Mouse (Mus musculus) neural tube, embryonic 10.5 days (tissue): ENCODE data around the gene Atrx.
"Not testable (repeated sequence)": the region's sequence is repeated elsewhere in the genome, so short reads cannot be mapped to it uniquely, and the experiment has no call there.

Experiments used
- DNase-seq: peaks from one replicate; pipeline ENCODE4 v3.0.0-alpha.2; 2017; ENCODE audit warnings: low spot score; ENCODE audit errors: extremely low spot score

Atrx gene

DNA sequence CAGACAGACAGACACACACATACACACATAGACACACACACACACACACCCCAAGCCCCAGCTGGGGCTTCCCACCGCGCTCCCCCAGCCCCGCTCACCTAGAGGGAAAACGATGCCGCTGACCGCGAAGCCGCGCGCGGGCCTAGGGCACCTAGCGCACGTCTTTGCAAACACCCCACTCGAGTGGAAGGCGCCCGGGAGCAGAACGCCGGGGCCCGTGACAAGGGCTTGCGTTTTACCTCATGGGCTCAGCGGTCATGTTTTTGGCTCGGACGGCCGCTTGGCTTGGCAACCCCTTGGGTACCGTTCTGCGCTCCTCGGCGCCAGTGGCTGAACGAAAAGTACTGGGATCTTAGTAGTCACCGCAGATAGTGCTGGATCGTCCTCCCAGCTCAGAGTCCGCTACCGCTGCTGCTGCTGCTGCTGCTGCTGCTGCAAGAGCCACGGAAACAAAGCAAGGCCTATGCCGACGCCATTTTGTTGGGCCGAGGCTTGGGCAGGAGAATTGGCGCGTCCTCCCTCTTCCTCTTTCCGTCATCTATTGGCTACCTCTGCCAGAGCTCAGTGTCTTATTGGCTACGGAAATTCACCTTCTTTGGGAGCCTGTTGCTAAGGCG is at the start of gene Atrx:
Gene Atrx, minus strand, starts transcription at position 543 of the 617 bp plus-strand sequence.
- DNase-seq, result peak; percentile 67

DNA sequence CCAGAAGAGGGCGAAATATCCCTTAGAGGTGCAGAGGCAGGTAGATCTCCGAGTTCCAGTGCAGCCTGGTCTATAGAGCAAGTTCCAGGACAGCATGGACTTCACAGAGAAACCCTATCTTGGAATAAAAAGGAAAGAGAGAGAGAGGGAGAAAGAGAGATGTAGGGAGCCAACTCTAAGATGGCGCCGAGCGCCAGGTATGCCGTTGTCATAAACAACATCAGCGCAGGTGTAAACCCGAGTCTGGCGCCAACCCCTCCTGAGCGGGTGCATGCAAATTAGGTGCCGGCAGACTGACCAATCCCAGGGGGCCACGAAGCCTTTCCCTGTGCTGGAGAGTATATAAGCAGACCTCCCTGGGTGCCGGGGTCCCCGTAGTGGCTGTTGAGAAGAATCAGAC is 27.9 kb upstream of the Atrx start:
- not testable (repeated sequence) for DNase-seq

DNA sequence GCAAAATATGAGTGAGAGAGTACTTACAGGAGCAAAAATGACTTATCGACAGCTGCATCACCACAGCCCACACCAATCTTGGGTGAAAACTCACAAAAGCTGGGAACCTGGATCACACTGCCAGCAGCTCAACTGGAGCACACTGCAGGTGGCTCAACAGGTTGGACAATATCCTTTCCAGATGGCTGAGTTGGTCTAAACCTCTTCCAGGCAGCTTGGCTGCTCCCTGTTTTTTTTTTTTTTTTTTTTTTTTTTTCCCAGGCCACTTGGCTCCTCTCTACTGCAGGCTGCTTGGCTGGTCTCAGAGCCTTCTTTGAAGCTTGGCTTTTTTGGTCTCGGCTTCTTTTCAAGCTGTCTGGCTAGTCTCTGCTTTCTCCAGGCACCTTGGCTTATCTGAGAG is 24.8 kb upstream of the Atrx start:
- DNase-seq, result no peak

DNA sequence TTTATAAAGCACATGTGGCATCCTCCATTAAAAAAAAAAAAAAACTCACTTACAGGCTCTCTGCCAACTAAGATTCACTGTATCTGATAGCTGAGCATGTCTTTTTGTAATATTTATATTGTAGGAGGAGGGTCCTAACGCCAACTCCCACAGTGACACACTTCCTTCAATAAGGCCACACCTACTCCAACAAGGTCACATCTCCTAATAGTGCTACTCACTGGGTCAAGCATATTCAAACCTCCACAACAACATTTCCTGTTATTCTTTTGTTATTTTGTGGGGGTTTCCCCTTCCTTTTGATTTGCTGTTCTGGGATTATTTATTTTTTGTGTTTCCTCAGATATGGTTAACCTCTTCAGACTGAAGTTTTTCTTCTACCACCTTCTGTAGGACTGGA is 17.2 kb upstream of the Atrx start:
- DNase-seq, result no peak

DNA sequence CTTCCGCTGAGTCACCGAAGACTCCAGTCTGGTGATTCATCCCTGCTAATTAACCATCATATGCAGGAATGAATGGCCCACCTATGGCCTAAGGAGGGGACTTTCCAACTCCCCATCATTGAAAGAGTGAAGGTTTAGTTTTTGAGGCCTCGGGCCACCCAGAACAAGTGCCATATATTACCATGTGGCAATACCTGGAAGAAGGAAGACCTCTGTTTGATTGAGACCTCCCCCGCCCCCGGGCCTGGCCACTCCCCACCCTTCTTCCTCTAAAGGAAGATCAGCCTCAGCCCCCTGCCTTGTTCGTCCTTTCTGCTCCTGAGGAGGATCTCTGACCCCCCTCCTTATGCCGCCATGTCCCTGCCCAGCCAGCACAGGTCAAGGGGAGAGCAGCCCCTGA is 10.0 kb upstream of the Atrx start:
- DNase-seq, result no peak

DNA sequence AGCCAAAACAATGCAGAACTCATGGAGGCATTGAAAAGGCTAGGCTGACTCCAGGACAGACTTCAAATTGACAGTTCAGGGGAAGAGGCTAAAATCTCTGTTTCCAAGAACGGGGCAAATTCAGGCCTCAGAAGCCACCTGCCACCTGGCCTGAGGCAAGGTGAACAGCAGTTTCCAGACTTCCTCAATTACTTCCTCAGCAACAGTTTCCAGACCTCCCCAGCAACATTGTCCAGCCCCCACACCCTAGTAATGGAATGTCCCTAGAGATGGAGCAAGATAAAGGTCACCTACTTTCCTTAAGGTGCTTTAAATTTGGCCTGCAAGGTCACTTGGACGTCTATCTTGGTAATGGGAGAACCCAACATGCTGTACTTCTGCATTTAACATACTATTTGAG is 8.5 kb upstream of the Atrx start:
- DNase-seq, result no peak

DNA sequence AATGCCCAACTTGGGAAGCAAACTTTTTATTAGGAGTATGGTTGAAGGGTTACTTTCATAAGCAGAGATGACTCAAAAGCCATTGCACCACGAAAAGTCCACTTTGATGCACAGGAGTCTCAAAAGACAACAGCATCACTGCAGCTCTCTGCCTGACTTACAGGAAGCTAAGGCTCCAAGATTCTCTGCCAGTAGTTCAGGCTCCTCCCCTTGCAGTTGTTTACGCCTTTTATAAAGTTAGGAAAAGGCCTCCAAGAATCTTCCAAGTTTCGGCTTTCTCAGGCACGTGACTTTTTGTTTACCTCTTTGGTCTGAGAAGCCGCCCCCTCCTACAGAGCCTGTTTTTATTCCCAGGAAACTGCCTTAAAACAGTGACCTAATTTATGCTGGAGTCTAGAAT is 5.1 kb upstream of the Atrx start:
- no peak for DNase-seq

DNA sequence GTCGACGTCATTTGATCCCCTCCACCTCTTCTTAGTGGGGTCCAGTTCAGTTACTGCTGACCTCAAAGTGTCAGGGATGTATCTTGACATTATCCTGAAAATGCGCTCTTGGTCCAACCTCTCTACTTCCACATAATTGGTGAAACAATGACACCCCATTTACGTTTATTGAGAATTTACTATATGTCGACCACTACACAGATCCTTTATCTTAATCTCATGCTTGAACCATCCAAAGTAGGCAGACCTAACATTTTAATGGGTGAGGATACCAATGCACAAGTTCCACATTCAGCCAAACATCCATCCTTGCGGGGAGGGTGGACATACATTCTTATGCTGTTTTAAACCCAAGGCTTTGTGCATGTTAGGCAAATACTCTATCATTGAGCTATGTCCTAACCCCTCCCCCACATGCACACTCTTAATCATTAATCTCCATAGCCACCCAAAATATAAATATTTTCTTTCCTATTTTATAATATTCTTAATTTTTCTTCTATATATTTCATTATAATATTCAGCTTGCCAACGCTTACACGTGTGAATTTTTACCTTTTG is 355 bp upstream of the Atrx start:
- no peak for DNase-seq

DNA sequence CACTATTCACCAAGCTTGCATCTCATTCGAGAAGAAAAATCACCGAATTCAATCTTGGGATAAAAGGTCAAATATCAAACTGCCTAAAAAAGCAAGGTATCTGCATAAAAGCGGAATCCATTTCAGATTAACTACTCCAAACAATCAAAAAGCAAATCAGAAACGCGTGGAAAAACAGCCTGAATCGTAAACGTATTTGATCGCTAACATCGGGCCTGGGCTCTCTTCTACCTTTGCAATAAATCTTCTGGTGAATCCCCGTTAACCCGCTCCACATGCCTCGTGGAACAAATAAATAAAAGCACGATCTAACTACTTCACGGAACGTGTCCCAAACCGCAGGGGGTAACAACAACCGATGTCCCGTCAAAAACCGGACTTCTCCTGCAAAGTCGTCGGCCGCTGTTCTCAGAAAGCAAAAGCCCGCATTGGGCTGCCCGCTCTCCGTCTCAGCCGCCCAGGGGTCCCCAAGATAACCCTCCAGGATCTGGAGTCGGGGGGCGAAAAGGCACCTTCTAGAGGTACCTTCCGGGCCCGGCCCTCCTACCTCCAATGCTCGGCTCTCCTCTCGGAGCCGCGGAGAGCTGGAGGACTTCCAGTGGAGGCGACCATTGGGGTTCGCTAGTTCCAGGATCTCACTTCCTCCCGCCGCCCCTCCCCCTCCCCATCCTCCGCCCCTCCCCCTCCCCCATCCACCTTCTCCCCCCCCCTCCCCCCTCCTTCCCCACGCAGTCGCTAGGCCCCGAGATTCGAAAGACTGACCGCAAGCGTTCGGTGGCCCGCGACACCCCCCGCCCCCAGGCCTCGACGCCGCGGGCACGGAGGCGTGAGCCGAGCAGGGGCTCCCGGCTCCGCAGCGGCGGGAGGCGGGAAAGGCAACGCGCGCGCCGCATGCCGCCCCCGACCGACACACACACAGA is 1.0 kb downstream of the Atrx start:
- peak; percentile 55 for DNase-seq

DNA sequence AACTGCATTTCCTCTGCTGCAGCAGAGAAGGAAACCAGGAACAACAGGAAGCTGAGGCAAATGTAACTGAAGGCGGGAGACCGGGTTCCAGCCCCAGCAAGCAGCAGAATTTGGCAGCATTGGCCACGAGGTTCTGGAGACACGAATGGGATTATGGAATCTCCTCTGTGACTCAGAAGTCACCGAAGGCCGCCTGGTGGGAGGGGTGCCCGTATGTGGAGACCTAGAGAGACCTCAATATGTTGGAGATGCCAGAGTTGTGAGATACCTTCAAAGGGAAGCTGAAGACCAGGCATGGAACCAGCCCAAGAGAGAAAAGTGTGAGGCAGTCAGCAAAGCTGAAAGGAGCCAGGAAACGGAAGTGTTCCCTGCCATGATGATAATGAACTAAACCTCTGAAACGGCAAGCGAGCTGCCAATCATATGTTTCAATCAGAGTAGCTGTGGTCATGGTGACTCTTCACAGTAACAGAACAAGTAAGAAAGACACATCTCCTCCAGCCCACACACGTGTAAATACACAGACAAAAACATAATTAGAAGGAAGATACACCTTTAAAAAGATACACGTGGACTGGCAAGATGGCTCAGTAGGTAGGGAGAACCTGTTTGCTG is 3.0 kb downstream of the Atrx start:
- no peak for DNase-seq

DNA sequence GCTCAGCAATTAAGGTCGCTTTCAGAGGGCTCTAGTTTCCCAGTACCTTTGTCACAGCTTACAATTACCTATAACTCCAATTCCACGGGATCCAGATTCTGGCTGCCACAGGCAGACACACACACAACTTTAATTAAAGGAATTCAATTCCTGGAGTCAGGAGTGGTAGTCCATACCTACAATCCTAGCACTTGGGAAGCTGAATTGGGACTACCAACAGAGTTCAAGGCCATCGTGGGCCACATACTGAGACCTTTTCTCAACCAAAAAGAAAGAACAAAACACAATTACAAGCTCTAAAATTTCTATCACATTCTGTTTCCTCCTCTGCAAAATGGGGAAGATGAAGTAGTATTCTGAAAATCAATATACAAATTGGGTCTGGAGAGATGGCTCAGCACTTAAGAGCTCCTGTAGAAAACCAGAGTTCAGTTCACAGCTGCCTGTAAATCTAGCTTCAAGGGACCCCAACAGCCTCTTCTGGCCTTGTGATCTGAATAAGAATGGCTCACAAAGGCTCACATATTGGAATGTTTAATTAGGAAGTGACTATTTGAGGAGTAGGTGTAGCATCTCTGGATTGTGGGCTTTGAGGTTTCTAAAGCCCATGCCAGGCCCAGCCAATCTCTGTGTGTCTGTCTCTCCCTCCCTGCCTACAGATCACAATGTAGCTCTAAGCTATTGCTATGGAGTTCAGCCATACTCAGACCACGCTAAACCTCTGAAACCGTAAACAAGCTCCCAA is 4.7 kb downstream of the Atrx start:
- DNase-seq, result no peak

DNA sequence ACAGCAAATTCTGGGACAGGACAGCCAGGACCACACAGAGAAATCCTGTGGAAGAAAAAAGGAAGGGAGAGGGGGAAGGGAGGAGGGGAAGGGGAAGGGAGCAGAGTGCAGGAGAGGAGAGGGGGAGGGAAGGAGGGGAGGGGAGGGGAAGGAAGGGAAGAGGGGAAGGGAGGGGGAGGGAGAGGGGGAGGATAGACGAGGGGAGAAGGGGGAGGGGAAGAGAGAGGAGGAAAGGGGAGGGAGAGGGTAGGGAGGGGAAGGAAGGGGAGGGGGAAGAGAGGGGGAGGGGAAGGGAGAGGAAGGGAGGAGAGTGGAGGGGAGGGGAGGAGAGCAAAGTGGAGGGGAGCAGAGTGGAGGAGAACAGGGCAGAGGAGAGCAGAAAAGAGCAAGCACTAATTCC is 5.3 kb downstream of the Atrx start:
- DNase-seq, result no peak

DNA sequence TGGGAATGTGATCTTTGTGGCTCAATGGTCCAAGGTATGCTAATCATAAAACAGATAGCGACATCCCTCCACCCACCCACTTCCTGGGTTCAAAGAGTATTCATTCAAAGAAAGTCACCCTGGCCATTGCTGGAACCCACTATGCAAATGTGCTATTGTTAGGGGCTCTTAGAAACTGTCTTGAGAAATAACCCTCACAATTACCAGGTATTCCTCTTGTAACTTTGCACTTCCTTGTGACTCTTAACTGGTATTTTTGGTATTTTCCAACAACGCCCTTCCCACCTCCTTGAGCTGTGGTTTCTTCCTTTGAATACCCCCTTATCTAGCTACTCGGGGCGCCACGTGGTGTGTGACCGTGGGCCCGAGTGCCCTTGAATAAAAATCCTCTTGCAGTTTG is 6.2 kb downstream of the Atrx start:
- DNase-seq, result not testable (repeated sequence)

DNA sequence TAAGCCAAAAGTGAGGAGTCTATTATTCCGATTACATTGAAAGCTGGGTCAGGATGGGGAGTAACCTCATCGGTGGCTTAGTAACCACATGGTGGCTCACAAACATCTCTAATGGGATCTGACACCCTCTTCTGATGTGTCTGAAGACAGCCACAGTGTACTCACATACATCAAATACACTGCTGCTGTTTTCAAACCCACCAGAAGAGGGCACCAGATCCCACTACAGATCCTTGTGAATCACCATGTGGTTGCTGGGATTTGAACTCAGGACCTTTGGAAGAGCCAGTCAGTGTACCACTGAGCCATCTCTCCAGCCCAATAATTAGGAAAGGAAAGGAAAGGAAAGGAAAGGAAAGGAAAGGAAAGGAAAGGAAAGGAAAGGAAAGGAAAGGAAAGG is 7.8 kb downstream of the Atrx start:
- DNase-seq, result no peak

DNA sequence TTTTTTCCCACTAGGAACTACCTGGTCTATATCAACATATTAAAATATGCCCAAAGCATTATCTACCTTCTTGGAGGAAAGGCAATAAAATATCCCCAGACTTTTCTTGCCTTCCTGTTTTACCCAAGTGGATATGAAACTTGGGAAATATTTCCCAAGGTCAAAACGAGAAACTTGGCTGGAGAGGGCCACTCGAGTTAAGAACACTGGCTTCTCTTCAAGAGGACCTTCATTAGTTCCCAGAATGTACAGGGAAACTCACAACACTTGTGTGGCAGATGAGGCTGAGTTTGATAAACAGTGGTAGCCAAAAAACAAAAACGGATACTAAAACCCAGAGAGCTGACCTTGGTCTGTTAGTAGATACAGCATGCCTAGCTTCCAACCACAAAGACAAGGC is 17.5 kb downstream of the Atrx start:
- DNase-seq, result no peak

DNA sequence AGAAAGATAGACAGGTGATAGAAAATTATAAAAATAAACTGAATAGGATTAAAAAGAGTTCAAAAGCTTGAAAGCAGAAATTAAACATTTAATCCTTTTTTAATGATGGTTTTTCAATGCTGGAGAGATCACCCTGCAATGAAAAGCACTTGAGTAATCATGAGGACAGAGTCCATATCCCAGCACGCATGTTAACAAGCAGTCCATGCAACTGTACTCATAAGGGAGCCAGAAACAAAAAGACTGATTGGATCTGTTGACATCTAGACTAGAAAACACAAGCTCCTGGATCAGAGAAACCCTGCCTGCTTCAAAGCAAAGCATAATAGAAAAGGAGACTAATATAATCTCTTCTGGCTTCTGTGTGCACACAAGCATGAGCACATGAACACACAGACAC is 27.6 kb downstream of the Atrx start:
- DNase-seq, result no peak

DNA sequence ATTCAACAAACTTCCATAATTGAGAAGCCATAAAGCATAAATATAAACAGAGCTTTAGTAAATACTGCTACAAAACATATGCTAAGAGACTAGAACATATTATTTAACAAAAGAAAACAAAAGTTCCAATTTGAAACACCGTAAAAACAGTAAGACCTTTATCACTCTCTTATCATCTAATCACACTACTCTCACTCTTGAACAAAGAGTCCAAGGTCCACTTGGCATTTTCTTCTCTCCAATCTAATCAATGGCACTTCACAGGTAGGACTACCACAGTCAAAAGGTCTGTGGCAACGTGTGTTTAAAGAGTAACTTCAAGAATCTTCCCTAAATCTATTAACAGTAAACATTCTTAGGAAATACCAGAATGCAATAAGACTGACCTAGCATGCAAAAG is 42.3 kb downstream of the Atrx start:
- no peak for DNase-seq

DNA sequence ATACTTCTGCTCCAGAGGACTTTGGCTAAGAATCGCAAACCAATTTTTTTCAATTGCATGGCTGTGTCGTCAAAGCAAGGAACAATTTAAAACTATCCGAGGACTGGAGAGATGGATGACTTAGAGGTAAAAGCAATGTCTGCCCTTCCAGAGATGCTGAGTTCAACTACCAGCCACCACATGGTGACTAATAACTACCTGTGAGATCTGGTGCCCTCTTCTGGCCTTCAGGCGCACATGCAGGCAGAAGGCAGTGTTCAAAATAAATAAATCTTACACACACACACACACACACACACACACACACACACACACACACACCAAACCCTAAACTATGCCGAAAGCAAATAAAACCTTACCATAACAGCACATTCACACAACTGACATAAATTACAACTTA is 64.8 kb downstream of the Atrx start:
- no peak for DNase-seq

DNA sequence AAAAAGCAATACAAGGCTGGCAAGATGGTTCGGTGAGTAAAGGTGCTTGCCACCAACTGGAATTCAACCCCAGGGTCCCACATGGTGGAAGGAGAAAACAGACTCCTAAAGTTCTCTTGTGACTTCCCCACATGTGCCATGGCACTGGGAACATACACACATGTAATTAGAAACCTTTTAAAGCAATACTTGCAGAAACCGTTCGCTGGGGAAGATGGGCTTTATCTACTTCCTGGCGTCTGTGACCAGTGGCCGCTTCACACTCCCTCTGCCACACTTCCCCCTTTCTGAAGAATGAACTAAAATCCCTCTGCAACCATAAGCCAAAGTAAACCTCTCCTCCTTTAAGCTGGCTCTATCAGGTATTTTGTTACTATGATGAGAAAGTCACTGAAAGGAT is 104.7 kb downstream of the Atrx start:
- no peak for DNase-seq

DNA sequence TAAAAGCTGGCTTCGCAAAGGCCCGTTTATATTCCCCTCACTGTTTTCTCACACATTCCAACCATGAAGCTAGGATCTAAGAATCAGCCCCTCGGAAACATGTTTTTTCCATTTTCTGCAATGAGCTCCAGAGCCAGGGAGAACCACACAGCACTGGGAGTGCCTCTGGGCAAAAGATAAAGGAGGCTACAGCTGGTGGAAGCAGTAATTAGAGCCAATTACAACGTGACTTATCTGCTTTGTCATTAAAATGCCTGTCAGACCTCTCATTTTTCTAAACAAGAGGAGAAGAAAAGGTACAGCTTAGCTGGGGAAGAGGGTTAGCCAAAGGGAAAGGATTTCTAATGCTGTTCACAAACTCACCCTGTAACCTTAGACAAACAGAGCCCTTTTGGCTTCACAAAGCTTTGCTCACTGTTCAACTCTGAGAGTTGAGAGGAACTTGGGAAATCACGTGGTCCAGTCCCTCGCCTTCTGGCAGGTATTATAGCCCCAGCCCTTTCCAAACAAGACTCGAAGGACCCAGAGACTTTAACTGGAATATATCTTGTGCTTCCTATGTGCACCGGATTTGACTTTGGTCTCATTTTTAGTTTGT is 134.3 kb downstream of the Atrx start:
- no peak for DNase-seq

DNA sequence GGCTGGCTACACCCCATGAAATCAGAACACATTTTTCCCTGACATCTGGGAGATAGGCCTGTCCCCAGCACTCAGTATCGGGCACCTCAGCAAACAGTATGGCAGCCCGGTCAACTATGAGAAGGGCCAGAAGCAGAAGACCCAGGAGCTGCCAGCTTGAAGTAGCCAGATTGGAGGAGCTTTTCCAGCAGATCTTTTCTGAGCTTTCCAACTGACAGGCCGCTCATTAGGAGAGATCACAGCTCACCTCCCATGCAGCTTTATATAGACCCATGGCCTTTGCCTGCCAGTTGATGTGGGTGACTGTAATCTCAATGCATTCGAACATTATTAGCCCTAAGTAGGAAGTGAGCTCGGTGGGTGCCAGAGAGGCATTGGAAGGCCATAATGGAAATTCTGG is 155.9 kb downstream of the Atrx start:
- no peak for DNase-seq
